Mouse (Mus musculus): ENCODE results near the gene Cmtm2a. TPM values are rescaled to one million over a fixed set of nuclear protein-coding genes. Genes with fewer than 3 reads are reported as not detected.

The Cmtm2a gene
- polyA plus RNA-seq (2012; rRNA removed), result not detected in 2 replicates

DNA sequence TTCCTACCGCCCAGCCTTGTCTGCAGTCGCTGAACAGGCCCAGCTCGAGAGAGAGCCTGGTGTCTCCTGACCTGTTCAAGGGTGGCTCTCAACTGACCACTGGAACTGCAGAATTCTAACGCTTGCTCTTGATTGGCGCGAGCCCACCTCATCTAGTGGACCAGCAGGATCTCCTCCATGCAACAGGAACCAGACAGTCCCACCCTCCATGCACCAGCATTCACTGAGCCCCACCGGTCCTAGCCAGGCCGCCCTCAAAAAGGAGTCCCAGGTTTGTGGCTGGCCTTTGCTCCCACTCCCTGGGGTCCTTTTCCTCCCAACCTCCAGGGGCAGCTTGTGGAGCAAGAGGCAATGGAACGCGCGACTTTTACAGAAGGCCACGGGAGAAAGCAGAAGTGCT lies at the start of gene Cmtm2a:
TSS of gene Cmtm2a (minus strand) at position 101 of the 400 bp plus-strand sequence.

DNA sequence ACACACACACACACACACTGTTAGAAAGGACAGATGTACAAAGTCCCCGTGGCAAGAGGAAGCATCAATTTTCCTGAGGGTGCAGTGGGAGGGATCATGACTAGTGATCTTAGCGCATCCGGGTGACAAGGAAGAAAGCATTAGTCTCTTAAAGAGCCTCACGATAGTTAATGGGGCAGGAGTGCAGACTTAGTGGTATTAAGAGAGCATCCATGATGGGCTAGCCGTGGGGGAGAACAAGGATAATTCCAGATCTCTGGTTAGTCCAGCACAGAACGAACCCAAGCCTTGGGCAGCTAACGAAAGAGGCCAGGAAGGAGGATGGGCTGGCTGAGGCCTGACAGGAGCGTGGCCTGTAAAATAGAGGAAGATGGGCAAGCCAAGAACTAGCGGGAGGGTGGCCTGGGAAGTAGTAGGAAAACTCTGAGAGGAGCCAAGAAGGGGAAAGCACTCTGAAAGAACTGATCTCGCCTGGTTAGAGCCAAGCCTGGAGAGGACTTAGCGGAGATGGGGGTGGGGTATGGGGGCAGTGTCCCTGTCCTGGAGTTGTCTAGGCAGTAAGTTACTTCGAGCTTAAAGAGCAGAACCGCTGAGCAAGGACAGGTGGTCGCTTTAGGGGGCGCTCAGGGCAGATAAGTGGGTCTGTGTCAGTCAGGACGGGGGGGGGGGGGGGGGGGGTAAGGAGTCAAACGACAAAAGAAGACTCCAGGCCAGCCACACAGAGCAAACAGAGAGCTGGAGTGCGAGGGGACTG lies 46.4 kb upstream of the Cmtm2a start, which contains the start of gene Cmtm3:
TSS of gene Cmtm3 (plus strand) at position 182 of the 754 bp plus-strand sequence.

DNA sequence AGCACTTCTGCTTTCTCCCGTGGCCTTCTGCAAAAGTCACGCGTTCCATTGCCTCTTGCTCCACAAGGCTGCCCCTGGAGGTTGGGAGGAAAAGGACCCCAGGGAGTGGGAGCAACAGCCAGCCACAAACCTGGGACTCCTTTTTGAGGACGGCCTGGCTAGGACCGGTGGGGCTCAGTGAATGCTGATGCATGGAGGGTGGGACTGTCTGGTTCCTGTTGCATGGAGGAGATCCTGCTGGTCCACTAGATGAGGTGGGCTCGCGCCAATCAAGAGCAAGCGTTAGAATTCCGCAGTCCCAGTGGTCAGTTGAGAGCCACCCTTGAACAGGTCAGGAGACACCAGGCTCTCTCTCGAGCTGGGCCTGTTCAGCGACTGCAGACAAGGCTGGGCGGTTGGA lies 28.9 kb upstream of the Cmtm2a start, which contains the start of gene Cmtm2b:
TSS of gene Cmtm2b (plus strand) at position 301 of the 400 bp plus-strand sequence.

DNA sequence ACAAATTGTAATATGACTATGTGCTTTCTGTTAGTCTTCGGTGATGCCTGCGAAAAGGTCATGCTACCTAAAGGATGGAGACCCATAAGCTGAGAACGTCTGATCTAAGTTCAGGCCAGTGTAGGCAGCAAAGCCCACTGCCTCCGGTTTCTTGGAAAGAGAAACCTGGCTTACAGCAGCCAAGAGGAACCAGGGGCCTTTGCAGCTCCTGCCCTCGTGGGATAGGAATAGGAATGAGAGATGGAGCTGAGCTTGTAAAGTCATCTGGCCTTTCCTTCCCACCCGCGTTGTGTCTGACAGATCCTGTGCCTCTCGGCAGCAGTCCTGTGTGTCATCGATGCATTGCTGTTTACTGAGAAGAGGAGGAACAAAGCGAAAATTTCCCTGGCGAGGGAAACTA lies 28.3 kb upstream of the Cmtm2a start, which contains the start of gene Gm11020:
TSS of gene Gm11020 (plus strand) at position 301 of the 400 bp plus-strand sequence.

DNA sequence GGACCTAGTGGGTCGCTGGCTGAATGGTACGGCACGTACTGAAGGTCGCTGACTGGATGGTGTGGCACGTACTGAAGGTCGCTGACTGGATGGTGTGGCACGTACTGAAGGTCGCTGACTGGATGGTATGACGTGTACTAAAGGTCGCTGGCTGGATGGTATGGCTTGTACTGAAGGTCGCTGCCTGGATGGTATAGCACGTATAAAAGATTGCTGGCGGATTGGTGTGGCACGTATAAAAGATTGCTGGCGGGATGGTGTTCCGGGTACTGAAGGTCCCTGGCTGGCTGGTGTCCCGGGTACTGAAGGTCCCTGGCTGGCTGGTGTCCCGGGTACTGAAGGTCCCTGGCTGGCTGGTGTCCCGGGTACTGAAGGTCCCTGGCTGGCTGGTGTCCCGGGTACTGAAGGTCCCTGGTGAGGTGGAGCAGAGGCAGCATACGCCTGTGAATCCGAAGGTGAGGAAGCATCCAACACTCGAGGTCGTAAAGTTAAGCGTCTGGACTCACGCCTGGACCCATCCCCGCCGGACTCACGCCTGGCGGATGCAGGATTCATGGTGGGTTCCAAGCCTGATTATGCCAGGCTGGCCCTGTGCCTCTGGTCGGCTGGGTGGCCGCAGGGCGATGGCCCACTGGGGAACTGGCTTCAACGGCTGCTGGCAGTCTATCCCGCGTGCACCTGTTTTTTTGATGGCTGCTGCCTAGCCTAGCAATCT lies 16.6 kb upstream of the Cmtm2a start, which contains the start of the genes Gm45711 and Cmtm1:
TSS of gene Gm45711 (minus strand) at position 641 of the 715 bp plus-strand sequence.
TSS of gene Cmtm1 (minus strand) at position 705 of the 715 bp plus-strand sequence.

DNA sequence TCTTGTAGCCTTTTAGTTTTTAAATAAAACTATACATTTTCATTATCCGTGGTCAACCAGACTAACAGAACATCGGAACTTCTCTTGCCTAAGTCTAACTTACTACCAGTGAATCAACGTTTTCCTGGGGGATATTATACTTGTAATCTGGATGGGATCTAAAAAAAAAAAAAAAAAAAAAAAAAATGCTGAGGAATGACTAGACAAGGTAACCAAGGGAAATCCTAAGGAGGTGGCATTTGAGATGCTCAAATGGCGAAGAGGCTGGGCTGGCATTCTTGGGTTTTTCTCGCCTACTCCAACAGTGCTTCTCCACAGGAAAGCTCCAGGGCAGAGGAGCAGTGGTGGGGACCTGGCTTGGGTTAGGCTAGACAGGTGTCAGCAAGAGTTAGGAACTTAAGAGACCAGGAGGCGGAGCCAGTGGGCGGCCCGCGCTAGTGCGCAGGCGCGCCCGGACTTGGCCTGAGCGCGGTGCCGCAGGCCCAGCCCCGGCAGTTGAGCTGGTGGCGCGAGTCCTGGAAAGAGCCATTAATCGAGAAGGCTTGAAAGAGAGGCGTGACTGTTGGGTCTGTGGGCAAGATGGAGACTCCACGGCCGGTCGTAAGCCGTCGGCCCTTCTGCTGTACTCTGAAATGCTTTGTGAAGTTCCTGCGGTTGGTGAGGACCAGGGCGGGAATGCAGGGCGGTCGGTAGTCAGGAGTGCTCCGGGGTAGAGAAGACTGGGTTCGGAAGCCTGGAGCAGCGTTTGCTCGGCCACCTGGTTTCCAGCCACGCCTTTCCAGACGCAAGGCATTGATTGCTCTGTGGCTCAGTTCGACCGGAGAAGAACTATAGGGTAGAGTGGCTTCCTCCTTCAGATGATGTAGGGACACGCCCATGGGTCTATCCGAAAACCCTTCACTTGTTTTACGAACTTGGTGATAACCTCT lies 42.3 kb downstream of the Cmtm2a start, which contains the start of gene Cklf:
TSS of gene Cklf (plus strand) at position 423 of the 929 bp plus-strand sequence.

DNA sequence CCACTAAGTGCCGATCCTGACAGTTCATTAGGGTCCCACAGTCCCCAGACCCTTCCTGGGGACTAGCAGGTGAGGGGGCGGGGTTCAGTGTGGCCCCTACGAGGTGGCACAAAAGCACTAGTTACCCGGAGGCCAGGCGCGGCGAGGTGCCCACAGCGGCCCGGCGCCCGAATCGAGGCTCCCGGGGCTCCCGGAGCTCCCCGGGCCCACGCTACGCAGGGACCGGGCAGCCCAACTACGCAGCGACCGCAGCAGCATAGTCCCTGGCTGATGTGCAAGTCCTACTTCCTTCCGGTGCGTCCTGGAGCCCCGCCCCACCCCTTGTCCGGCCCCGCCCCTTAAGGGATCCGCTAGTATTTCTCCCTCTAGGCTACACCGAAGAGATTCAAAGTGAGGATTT lies 44.7 kb downstream of the Cmtm2a start, which contains the start of gene Tk2:
TSS of gene Tk2 (minus strand) at position 283 of the 400 bp plus-strand sequence.

Other genes with a start within 250 kb of the Cmtm2a start
- 13.8 and 15.6 TPM in 2 replicates for gene Cdh5, start 191.6 kb downstream of the Cmtm2a start, polyA plus RNA-seq (2012; rRNA removed)
- gene Bean1, start 122.7 kb downstream of the Cmtm2a start, polyA plus RNA-seq (2012; rRNA removed), result 25.1 and 27.4 TPM in 2 replicates
- gene Tk2, start 44.6 kb downstream of the Cmtm2a start, polyA plus RNA-seq (2012; rRNA removed), result 43.6 and 44.3 TPM in 2 replicates
- 44.5 and 47.3 TPM in 2 replicates for gene Cklf, start 42.3 kb downstream of the Cmtm2a start, polyA plus RNA-seq (2012; rRNA removed)
- gene Gm45711, start 16.9 kb upstream of the Cmtm2a start, polyA plus RNA-seq (2012; rRNA removed), result not detected in 2 replicates
- 0.10 TPM in 1 of 2 replicates, not detected in the other for gene Cmtm1, start 17.0 kb upstream of the Cmtm2a start, polyA plus RNA-seq (2012; rRNA removed)
- gene Gm11020, start 28.4 kb upstream of the Cmtm2a start, polyA plus RNA-seq (2012; rRNA removed), result not detected in 2 replicates
- not detected in 2 replicates for gene Cmtm2b, start 29.0 kb upstream of the Cmtm2a start, polyA plus RNA-seq (2012; rRNA removed)
- gene Cmtm3, start 46.2 kb upstream of the Cmtm2a start, polyA plus RNA-seq (2012; rRNA removed), result 48.1 and 55.4 TPM in 2 replicates
- gene Cmtm4, start 102.6 kb upstream of the Cmtm2a start, polyA plus RNA-seq (2012; rRNA removed), result 24.1 and 24.6 TPM in 2 replicates
- 108 and 110 TPM in 2 replicates for gene Dync1li2, start 149.9 kb upstream of the Cmtm2a start, polyA plus RNA-seq (2012; rRNA removed)
- gene Terb1, start 216.7 kb upstream of the Cmtm2a start, polyA plus RNA-seq (2012; rRNA removed), result 0.52 and 0.80 TPM in 2 replicates
- gene Nae1, start 241.5 kb upstream of the Cmtm2a start, polyA plus RNA-seq (2012; rRNA removed), result 91.5 and 98.5 TPM in 2 replicates
- gene Car7, start 241.5 kb upstream of the Cmtm2a start, polyA plus RNA-seq (2012; rRNA removed), result 2.6 and 2.8 TPM in 2 replicates

All from central nervous system, embryonic 18 days (tissue).